Comparison of ENCODE assay signal across 9 mouse cellular contexts in the genomic region with DNA sequence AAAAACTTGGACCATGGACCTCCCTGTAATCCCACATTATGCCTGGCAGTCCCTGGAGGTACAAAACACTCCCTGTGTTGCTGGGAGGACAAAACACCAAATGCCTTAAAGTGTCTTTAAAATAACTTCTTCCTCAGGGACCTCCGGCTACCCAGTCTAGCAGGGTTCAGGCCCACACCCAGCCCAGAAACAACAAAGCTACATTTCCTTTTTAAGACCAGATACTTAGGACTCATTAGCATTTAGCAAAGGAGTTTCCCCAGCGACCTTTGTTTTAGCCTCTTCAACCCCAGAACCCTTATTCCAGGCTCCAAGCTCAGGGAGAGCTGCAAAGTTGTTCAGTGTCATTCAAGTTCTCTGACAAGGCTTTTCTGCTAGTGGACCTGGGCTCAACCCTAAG. TPM values are rescaled to one million over a fixed set of nuclear protein-coding genes. Genes with fewer than 3 reads are reported as not detected.
A peak's percentile ranks its signal among the peaks of the same experiment; 100 is the strongest.
DNase-seq lines count a peak whose midpoint lies in the region; ATAC-seq lines count a peak whose summit lies in the region.
"Had no signal": no experiment of that assay in that cellular context is flagged by ENCODE, and none has a peak within 500 bp of the region (broad histone marks: within the 10 kb centered on the region; RNA-seq: fewer than 3 reads in every experiment).

No protein-coding gene starts in this region.

- no peaks in the 10 kb centered on the region for H3K9me3 ChIP-seq in kidney, embryonic 14.5 days (ENCODE audit: control insufficient read depth, low read length)
- no peaks in the 10 kb centered on the region for H3K9me3 ChIP-seq in embryonic facial prominence, embryonic 10.5 days
- H3K9me3 ChIP-seq in hindbrain, embryonic 14.5 days (ENCODE audit: control insufficient read depth, low read length) = no peaks in the 10 kb centered on the region
- no peaks in the 10 kb centered on the region for H3K9me3 ChIP-seq in midbrain, embryonic 15.5 days

- peak overlapping the region; percentile 92 for H3K4me2 ChIP-seq in kidney, embryonic 14.5 days (replicated peaks; ENCODE audit: low read depth, low read length)
- H3K4me2 ChIP-seq in hindbrain, embryonic 14.5 days (replicated peaks) = peak overlapping the region; percentile 83
- H3K4me2 ChIP-seq in midbrain, embryonic 15.5 days = peak overlapping the region; percentile 75

- H3K27me3 ChIP-seq in kidney, embryonic 14.5 days (ENCODE audit: control insufficient read depth, insufficient read depth, low read length) = no peaks in the 10 kb centered on the region
- peaks cover 55% of the 10 kb centered on the region for H3K27me3 ChIP-seq in embryonic facial prominence, embryonic 10.5 days (replicated peaks; ENCODE audit: low read depth, poor library complexity, severe bottlenecking)
- no peaks in the 10 kb centered on the region for H3K27me3 ChIP-seq in hindbrain, embryonic 14.5 days (ENCODE audit: control insufficient read depth, insufficient read depth, low read length)
- H3K27me3 ChIP-seq in midbrain, embryonic 15.5 days (replicated peaks) = no peaks in the 10 kb centered on the region

- H3K4me1 ChIP-seq in kidney, embryonic 14.5 days (ENCODE audit: control insufficient read depth, insufficient read depth, low read length) = peaks cover 13% of the 10 kb centered on the region
- H3K4me1 ChIP-seq in embryonic facial prominence, embryonic 10.5 days = peaks cover 46% of the 10 kb centered on the region
- peaks cover 38% of the 10 kb centered on the region for H3K4me1 ChIP-seq in hindbrain, embryonic 14.5 days (replicated peaks; ENCODE audit: control insufficient read depth, insufficient read depth, low read length)
- peaks cover 38% of the 10 kb centered on the region for H3K4me1 ChIP-seq in midbrain, embryonic 15.5 days

- peak overlapping the region; percentile 61 for H3K4me3 ChIP-seq in kidney, embryonic 14.5 days (ENCODE audit: low read length)
- H3K4me3 ChIP-seq in embryonic facial prominence, embryonic 10.5 days = peak overlapping the region; percentile 66
- peak overlapping the region; percentile 66 for H3K4me3 ChIP-seq in hindbrain, embryonic 14.5 days (replicated peaks; ENCODE audit: low read length)
- H3K4me3 ChIP-seq in midbrain, embryonic 15.5 days = peak overlapping the region; percentile 60

- no peak overlapping the region for H3K27ac ChIP-seq in kidney, embryonic 14.5 days (ENCODE audit: low read depth, low read length)
- peak overlapping the region; percentile 80 for H3K27ac ChIP-seq in embryonic facial prominence, embryonic 10.5 days (replicated peaks)
- peak overlapping the region; percentile 92 for H3K27ac ChIP-seq in hindbrain, embryonic 14.5 days
- peak overlapping the region; percentile 87 for H3K27ac ChIP-seq in midbrain, embryonic 15.5 days

- H3K36me3 ChIP-seq in kidney, embryonic 14.5 days (ENCODE audit: control insufficient read depth, insufficient read depth, low read length) = no peaks in the 10 kb centered on the region
- H3K36me3 ChIP-seq in embryonic facial prominence, embryonic 10.5 days (replicated peaks) = no peaks in the 10 kb centered on the region
- no peaks in the 10 kb centered on the region for H3K36me3 ChIP-seq in hindbrain, embryonic 14.5 days (replicated peaks; ENCODE audit: control insufficient read depth, insufficient read depth)
- H3K36me3 ChIP-seq in midbrain, embryonic 15.5 days (replicated peaks) = no peaks in the 10 kb centered on the region

- peak overlapping the region; percentile 59; the same call in 1 of the 2 replicates for H3K9ac ChIP-seq in kidney, embryonic 14.5 days (ENCODE audit: low read depth, low read length)
- H3K9ac ChIP-seq in hindbrain, embryonic 14.5 days = peak overlapping the region; percentile 86
- H3K9ac ChIP-seq in midbrain, embryonic 15.5 days = peak overlapping the region; percentile 66

- ATAC-seq in kidney, embryonic 14.5 days (ENCODE audit: low FRiP score, low TSS enrichment) = no peak
- no peak for ATAC-seq in hindbrain, embryonic 14.5 days (ENCODE audit: low FRiP score)
- ATAC-seq in midbrain, embryonic 15.5 days (replicated peaks) = no peak

- 27% methylated on average over 2 of the region's 2 CpGs for WGBS in kidney, embryonic 14.5 days
- 15% methylated on average over 2 of the region's 2 CpGs for WGBS in embryonic facial prominence, embryonic 10.5 days
- 0% methylated on average over 2 of the region's 2 CpGs for whole genome bisulfite sequencing in hindbrain, embryonic 14.5 days
- WGBS in midbrain, embryonic 15.5 days = 4% methylated on average over 2 of the region's 2 CpGs

- DNase-seq in kidney, postnatal 25 days = no peak
- DNase-seq in embryonic facial prominence, embryonic 10.5 days (ENCODE audit: low spot score) = no peak
- peak; percentile 28 for DNase-seq in hindbrain, embryonic 14.5 days (ENCODE audit: low spot score)
- no peak for DNase-seq in layer of hippocampus, adult 11-12 months (ENCODE audit: low spot score)
- DNase-seq in cerebellum, postnatal 10 days = no peak
- DNase-seq in T-cell, adult 2 months (ENCODE audit: low spot score) = no peak
- DNase-seq: thymus, adult 18-20 months had no signal

RNA-seq across cellular contexts. Expression of a gene that starts 0.9 kb away (rescaled TPM):
- 39.0 and 44.1 TPM in 2 replicates for polyA plus RNA-seq in kidney, embryonic 14.5 days (2014; fragmentation: Nextera tagmentation; extraction: Ambion mirVana)
- polyA plus RNA-seq in embryonic facial prominence, embryonic 10.5 days (2016; fragmentation: Nextera tagmentation; extraction: Ambion mirVana) = 22.2 and 26.6 TPM in 2 replicates
- polyA plus RNA-seq in hindbrain, embryonic 14.5 days (2014; fragmentation: Nextera tagmentation; extraction: Ambion mirVana) = 78.6 and 85.5 TPM in 2 replicates
- 77.0 and 94.1 TPM in 2 replicates for polyA plus RNA-seq in midbrain, embryonic 15.5 days (2015; fragmentation: Nextera tagmentation; extraction: Ambion mirVana)

RNA-seq across cellular contexts. Expression of a gene that starts 13.4 kb away (rescaled TPM):
- 55.1 and 71.3 TPM in 2 replicates for polyA plus RNA-seq in kidney, embryonic 14.5 days (2014; fragmentation: Nextera tagmentation; extraction: Ambion mirVana)
- polyA plus RNA-seq in embryonic facial prominence, embryonic 10.5 days (2016; fragmentation: Nextera tagmentation; extraction: Ambion mirVana) = 87.3 and 87.7 TPM in 2 replicates
- 88.2 and 96.2 TPM in 2 replicates for polyA plus RNA-seq in hindbrain, embryonic 14.5 days (2014; fragmentation: Nextera tagmentation; extraction: Ambion mirVana)
- 125 and 126 TPM in 2 replicates for polyA plus RNA-seq in midbrain, embryonic 15.5 days (2015; fragmentation: Nextera tagmentation; extraction: Ambion mirVana)

RNA-seq across cellular contexts. Expression of a gene that starts 24.8 kb away (rescaled TPM):
- not detected in 2 replicates for polyA plus RNA-seq in kidney, embryonic 14.5 days (2014; fragmentation: Nextera tagmentation; extraction: Ambion mirVana)
- 0.31 and 0.34 TPM in 2 replicates for polyA plus RNA-seq in embryonic facial prominence, embryonic 10.5 days (2016; fragmentation: Nextera tagmentation; extraction: Ambion mirVana)
- polyA plus RNA-seq in hindbrain, embryonic 14.5 days (2014; fragmentation: Nextera tagmentation; extraction: Ambion mirVana) = 0.33 TPM in 1 of 2 replicates, not detected in the other
- 0.10 and 0.31 TPM in 2 replicates for polyA plus RNA-seq in midbrain, embryonic 15.5 days (2015; fragmentation: Nextera tagmentation; extraction: Ambion mirVana)

RNA-seq across cellular contexts. Expression of a gene that starts 32.7 kb away (rescaled TPM):
- polyA plus RNA-seq in kidney, embryonic 14.5 days (2014; fragmentation: Nextera tagmentation; extraction: Ambion mirVana) = 0.21 and 0.50 TPM in 2 replicates
- polyA plus RNA-seq in embryonic facial prominence, embryonic 10.5 days (2016; fragmentation: Nextera tagmentation; extraction: Ambion mirVana) = 0.26 and 0.62 TPM in 2 replicates
- 0.33 and 0.74 TPM in 2 replicates for polyA plus RNA-seq in hindbrain, embryonic 14.5 days (2014; fragmentation: Nextera tagmentation; extraction: Ambion mirVana)
- 0.11 and 0.22 TPM in 2 replicates for polyA plus RNA-seq in midbrain, embryonic 15.5 days (2015; fragmentation: Nextera tagmentation; extraction: Ambion mirVana)

RNA-seq across cellular contexts. Expression of a gene that starts 32.9 kb away (rescaled TPM):
- polyA plus RNA-seq in kidney, embryonic 14.5 days (2014; fragmentation: Nextera tagmentation; extraction: Ambion mirVana) = 48.7 and 75.4 TPM in 2 replicates
- 72.3 and 73.3 TPM in 2 replicates for polyA plus RNA-seq in embryonic facial prominence, embryonic 10.5 days (2016; fragmentation: Nextera tagmentation; extraction: Ambion mirVana)
- 50.0 and 56.6 TPM in 2 replicates for polyA plus RNA-seq in hindbrain, embryonic 14.5 days (2014; fragmentation: Nextera tagmentation; extraction: Ambion mirVana)
- 52.0 and 52.2 TPM in 2 replicates for polyA plus RNA-seq in midbrain, embryonic 15.5 days (2015; fragmentation: Nextera tagmentation; extraction: Ambion mirVana)
